Comparison of ENCODE assay signal across 9 mouse cellular contexts in genomic region chr1:131573721-131574120, GRCm38 (mm10). TPM values are rescaled to one million over a fixed set of nuclear protein-coding genes. Genes with fewer than 3 reads are reported as not detected.
DNase-seq lines count a peak whose midpoint lies in the region; ATAC-seq lines count a peak whose summit lies in the region.
"Had no signal": no experiment of that assay in that cellular context is flagged by ENCODE, and none has a peak within 500 bp of the region (broad histone marks: within the 10 kb centered on the region; RNA-seq: fewer than 3 reads in every experiment).

No protein-coding gene starts in this region.

- DNase-seq in kidney, postnatal 14 days, result peak; percentile 39
- peak; percentile 85 for DNase-seq in CD4-positive, CD25-positive, alpha-beta regulatory T cell, adult 2 months (ENCODE audit: low read depth, low spot score)
- peak; percentile 34 for DNase-seq in Muller cell, postnatal 12 days (ENCODE audit: inconsistent ontology term)
- peak; percentile 92 for DNase-seq in mesoderm, embryonic 11.5 days (ENCODE audit: low read depth, low spot score)
- DNase-seq in adrenal gland, adult (ENCODE audit: inconsistent age in 2 of 2, low spot score in 1 of 2), result no peak
- DNase-seq in spleen, adult 18-20 months, result no peak

- no peak overlapping the region for H3K4me3 ChIP-seq in kidney, embryonic 15.5 days (replicated peaks)

- WGBS in kidney, embryonic 15.5 days, result 90% methylated on average over 14 of the region's 14 CpGs

- H3K9ac ChIP-seq in kidney, embryonic 15.5 days, result no peak overlapping the region

- no peaks in the 10 kb centered on the region for H3K4me1 ChIP-seq in kidney, embryonic 15.5 days

- no peaks in the 10 kb centered on the region for H3K36me3 ChIP-seq in kidney, embryonic 15.5 days

- no peak overlapping the region for H3K4me2 ChIP-seq in kidney, embryonic 15.5 days

- no peak overlapping the region for H3K27ac ChIP-seq in kidney, embryonic 15.5 days

- no peaks in the 10 kb centered on the region for H3K9me3 ChIP-seq in kidney, embryonic 15.5 days (replicated peaks)

- no peak for ATAC-seq in kidney, embryonic 15.5 days (replicated peaks; ENCODE audit: low FRiP score)
- peak; percentile 77 for ATAC-seq in granulocyte monocyte progenitor cell, adult 5-6 weeks (replicated peaks; ENCODE audit: poor library complexity, severe bottlenecking)

- H3K27me3 ChIP-seq in kidney, embryonic 15.5 days, result no peaks in the 10 kb centered on the region

RNA-seq across cellular contexts. Expression of gene Avpr1b, which starts 25.3 kb away (rescaled TPM):
- polyA plus RNA-seq in kidney, embryonic 15.5 days (2015; fragmentation: Nextera tagmentation; extraction: Ambion mirVana), result not detected in 2 replicates
- not detected in 2 replicates for total RNA-seq in granulocyte monocyte progenitor cell, adult 5-6 weeks (2014; fragmentation: Nextera tagmentation)
- not detected in 2 replicates for total RNA-seq in granulocyte monocyte progenitor cell, adult 5-6 weeks (2017)
- polyA plus RNA-seq: gonadal fat pad, adult 2 months had no signal

RNA-seq across cellular contexts. Expression of gene Fam72a, which starts 46.0 kb away (rescaled TPM):
- polyA plus RNA-seq in kidney, embryonic 15.5 days (2015; fragmentation: Nextera tagmentation; extraction: Ambion mirVana), result 2.7 and 3.1 TPM in 2 replicates
- total RNA-seq in granulocyte monocyte progenitor cell, adult 5-6 weeks (2014; fragmentation: Nextera tagmentation), result 3.0 and 8.1 TPM in 2 replicates
- total RNA-seq in granulocyte monocyte progenitor cell, adult 5-6 weeks (2017), result 5.0 and 5.7 TPM in 2 replicates

RNA-seq across cellular contexts. Expression of gene Srgap2, which starts 46.6 kb away (rescaled TPM):
- polyA plus RNA-seq in kidney, embryonic 15.5 days (2015; fragmentation: Nextera tagmentation; extraction: Ambion mirVana), result 13.5 and 14.4 TPM in 2 replicates
- total RNA-seq in granulocyte monocyte progenitor cell, adult 5-6 weeks (2014; fragmentation: Nextera tagmentation), result 36.0 and 61.0 TPM in 2 replicates
- total RNA-seq in granulocyte monocyte progenitor cell, adult 5-6 weeks (2017), result 14.3 and 16.5 TPM in 2 replicates

Comparison
In these comparisons a context has a peak if more than half of its experiments do, and no peak if none do; other contexts are left out.
1. DNase-seq: peak in kidney, postnatal 14 days (single experiment), CD4-positive, CD25-positive, alpha-beta regulatory T cell, adult 2 months (single experiment), Muller cell, postnatal 12 days (single experiment) and mesoderm, embryonic 11.5 days (single experiment); none in adrenal gland, adult (0 of 2) and spleen, adult 18-20 months (0 of 2).